Mouse (Mus musculus) megakaryocyte, embryonic 14.5 days (primary cell): ENCODE data around the gene Gm28036.

Experiments
- FLI1 ChIP-seq: IDR thresholded peaks from 2 replicates; pipeline ENCODE4 v1.6.1; 2012; ENCODE audit warnings: low read length, inconsistent platforms, mixed read lengths
- GATA1 ChIP-seq: IDR thresholded peaks from 3 replicates; pipeline ENCODE4 v1.6.1; 2012; ENCODE audit warnings: mixed read lengths, low read length, inconsistent platforms, borderline replicate concordance

DNA sequence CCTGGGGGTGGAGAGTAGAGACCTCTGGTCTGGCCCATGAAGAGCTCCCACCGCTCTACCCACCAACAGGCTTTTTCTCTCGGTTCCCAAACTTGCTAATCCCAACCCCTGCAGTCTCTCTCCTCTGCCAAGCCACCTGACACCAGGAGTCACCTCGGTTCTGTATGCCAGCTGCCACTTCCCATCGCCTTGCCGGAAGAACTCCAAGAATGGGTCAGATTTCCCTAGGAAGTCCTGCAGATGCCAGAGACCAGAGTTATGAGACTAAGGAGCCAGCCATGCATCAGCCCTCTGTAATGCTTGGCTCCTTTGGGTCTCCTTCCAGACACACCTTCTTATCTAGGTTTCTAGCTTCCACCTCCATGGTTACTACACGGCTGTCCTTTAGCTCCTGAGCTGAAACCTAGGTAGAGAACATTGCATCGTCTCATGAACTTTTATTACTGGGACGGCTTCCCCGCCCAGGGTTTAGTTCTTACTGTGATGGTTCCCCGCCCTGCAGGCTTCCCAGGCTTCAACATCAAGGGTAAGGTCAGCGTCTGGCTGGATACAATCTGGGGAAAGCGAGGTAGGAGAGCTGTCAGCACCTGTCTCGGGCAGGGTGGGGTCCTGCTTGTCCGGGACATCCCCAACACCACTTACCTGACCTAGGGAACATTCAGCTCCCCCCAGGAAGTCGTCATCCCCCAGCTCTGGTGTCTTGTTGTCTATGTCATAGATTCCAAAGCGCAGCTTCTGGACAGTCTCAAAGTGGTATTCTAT, 48.3 kb downstream of the Gm28036 start:
- no peak for TF ChIP-seq GATA1
- no peak for TF ChIP-seq FLI1
